Mouse (Mus musculus): ENCODE results near the gene Agpat3. TPM values are rescaled to one million over a fixed set of nuclear protein-coding genes. Genes with fewer than 3 reads are reported as not detected.

Gene Agpat3
- total RNA-seq, 2 experiments from 2014 or later = 204 to 227 TPM

- no peak for DNase-seq (ENCODE audit: low spot score)
- intact Hi-C loops (cut with DNase I) = no loop called here
These were observed 23.0 kb downstream of the Agpat3 start for GRCm38 (mm10) chr10:78329305-78329704.

DNA sequence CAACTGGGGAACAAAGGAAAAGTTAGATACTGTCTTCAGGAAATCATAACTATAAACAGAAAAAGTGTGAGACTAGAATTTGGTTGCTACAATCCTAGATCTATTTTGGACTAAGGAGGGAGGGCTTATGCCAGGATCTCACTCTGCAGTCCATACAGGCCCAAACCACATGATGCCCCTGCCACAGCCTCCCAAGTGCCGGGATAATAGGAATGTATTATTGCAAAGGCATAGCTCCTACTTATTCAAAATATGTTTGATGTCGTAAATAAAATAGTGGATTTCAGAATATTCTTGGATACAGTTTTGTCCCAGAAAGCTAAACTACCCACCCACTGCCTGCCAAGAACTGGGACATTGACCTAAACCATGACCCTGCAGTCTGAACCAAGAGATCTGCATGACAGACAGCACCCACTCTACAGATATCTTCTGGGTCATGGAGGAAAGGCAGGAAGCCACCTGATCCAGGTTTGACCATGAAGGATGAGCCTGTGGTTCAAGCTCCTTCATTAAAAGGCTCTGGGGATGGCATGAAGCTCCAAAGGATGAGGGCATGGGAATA lies 24.2 kb downstream of the Agpat3 start:
- intact Hi-C loops (cut with DNase I) = no loop called here
- no peak for DNase-seq (ENCODE audit: low spot score)

- no peak for DNase-seq (ENCODE audit: low spot score)
- intact Hi-C loops (cut with DNase I) = no loop called here
These were observed 26.2 kb downstream of the Agpat3 start for GRCm38 (mm10) chr10:78325916-78326647.

DNA sequence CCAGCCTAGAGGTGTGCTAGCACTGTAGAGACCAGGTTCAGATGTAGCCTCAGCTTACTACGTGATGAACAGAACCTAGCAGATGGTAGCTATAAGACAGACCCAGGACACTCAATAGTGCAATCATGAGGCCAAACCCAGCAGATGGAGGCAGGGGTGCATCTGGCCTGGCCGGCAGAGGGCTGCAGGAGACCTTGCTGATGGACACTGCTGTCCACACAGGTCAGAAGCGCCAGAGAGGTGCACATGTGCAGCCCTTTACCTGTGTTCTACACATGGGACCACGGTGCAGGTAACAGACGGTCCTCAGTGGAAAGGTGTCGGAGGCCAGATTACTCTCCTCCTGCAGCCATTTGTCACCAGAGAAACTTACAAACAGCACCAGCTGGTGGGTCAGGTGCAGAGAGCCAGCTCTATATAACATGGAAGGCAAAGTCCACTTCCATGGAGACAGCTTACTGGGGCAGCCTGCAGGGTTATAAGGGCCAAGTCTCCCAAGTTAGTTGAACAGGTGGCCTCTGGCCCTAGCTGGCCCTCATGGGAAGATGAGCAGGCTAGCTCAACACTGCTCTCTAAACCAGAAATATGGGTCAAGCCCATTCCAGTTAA lies 27.6 kb downstream of the Agpat3 start:
- intact Hi-C loops (cut with DNase I) = loop anchor here (5.0 kb wide), 2 partner anchors 33 to 42 kb away; no protein-coding TSS in a partner anchor
- no peak for DNase-seq (ENCODE audit: low spot score)

- intact Hi-C loops (cut with DNase I) = loop anchor here (5.0 kb wide), 2 partner anchors 34 to 41 kb away; no protein-coding TSS in a partner anchor
- DNase-seq (ENCODE audit: low spot score) = no peak
These were observed 28.9 kb downstream of the Agpat3 start for GRCm38 (mm10) chr10:78323214-78323880.

GRCm38 (mm10) chr10:78322806-78323205 lies 29.5 kb downstream of the Agpat3 start:
- intact Hi-C loops (cut with DNase I) = loop anchor here (5.0 kb wide), 2 partner anchors 34 to 41 kb away; no protein-coding TSS in a partner anchor

GRCm38 (mm10) chr10:78321133-78321757 lies 31.0 kb downstream of the Agpat3 start:
- no peak for DNase-seq (ENCODE audit: low spot score)
- intact Hi-C loops (cut with DNase I) = loop anchor here (1.0 to 5.0 kb wide), 3 partner anchors 36 to 70 kb away; no protein-coding TSS in a partner anchor

More at GRCm38 (mm10) chr10:78322806-78323205, 29.5 kb downstream of the Agpat3 start:
- DNase-seq (ENCODE audit: low spot score) = no peak

GRCm38 (mm10) chr10:78320526-78320925 lies 31.8 kb downstream of the Agpat3 start:
- no peak for DNase-seq (ENCODE audit: low spot score)
- intact Hi-C loops (cut with DNase I) = loop anchor here (5.0 kb wide), 2 partner anchors 37 to 38 kb away; no protein-coding TSS in a partner anchor

- intact Hi-C loops (cut with DNase I) = loop anchor here (5.0 kb wide), 2 partner anchors 37 to 38 kb away; no protein-coding TSS in a partner anchor
- no peak for DNase-seq (ENCODE audit: low spot score)
These were observed 32.3 kb downstream of the Agpat3 start for GRCm38 (mm10) chr10:78319940-78320339.

GRCm38 (mm10) chr10:78317270-78317923 lies 34.9 kb downstream of the Agpat3 start:
- intact Hi-C loops (cut with DNase I) = no loop called here
- DNase-seq (ENCODE audit: low spot score) = no peak

GRCm38 (mm10) chr10:78316228-78317087 lies 35.8 kb downstream of the Agpat3 start:
- intact Hi-C loops (cut with DNase I) = no loop called here
- DNase-seq (ENCODE audit: low spot score) = no peak

GRCm38 (mm10) chr10:78315145-78315544 lies 37.1 kb downstream of the Agpat3 start:
- no peak for DNase-seq (ENCODE audit: low spot score)
- intact Hi-C loops (cut with DNase I) = no loop called here

DNA sequence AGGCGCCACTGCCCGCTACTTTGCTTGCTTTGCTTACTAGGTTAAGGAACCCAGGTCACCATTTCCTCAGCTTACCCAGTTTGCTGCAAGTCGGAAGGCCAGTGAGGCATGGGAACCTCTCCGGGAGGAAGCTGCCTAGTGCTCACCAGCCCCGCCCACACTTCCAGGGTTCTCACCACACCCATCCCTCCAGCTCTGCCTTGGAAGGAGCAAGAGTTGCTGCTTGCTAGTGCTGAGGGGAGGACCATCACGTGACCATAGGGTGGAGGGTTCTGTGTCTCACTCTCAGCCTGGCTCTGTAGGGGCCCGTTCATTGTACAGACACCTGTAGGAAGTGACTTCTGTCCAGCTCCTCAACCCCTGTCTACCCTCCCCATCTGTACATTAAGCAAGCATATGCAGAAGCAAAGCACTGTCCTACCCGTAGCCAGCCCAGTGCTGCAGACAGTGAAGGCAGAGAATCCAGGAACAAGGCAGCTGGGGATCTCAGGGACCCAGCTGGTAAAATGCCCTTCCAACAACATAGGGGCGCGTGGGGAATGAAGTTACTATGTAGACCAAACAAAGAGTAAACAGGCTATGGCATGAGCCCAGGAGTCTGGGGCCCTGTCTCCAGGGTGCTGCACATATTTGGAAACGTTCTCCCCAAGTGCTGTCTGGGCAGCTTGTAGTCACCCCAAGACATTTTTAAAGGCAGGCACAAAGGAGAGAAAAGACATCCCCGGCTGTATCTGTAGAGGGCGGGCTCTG lies 40.2 kb downstream of the Agpat3 start:
- no peak for DNase-seq (ENCODE audit: low spot score)
- intact Hi-C loops (cut with DNase I) = no loop called here

- no peak for DNase-seq (ENCODE audit: low spot score)
- intact Hi-C loops (cut with DNase I) = no loop called here
These were observed 41.5 kb downstream of the Agpat3 start for GRCm38 (mm10) chr10:78310747-78311267.

- intact Hi-C loops (cut with DNase I) = no loop called here
- DNase-seq (ENCODE audit: low spot score) = no peak
These were observed 43.7 kb downstream of the Agpat3 start for GRCm38 (mm10) chr10:78308617-78309016.

- intact Hi-C loops (cut with DNase I) = no loop called here
These were observed 44.9 kb downstream of the Agpat3 start for GRCm38 (mm10) chr10:78307391-78307790.

GRCm38 (mm10) chr10:78306027-78306426 lies 46.3 kb downstream of the Agpat3 start:
- intact Hi-C loops (cut with DNase I) = no loop called here
- DNase-seq (ENCODE audit: low spot score) = no peak

More at GRCm38 (mm10) chr10:78307391-78307790, 44.9 kb downstream of the Agpat3 start:
- DNase-seq (ENCODE audit: low spot score) = no peak

All from heart, postnatal 25 days (tissue).